Mouse (Mus musculus) hindbrain, postnatal 0 days (tissue): Measurements from ENCODE around the gene Eef1a1. TPM values are rescaled to one million over a fixed set of nuclear protein-coding genes. Genes with fewer than 3 reads are reported as not detected.

Experiments used
- ATAC-seq: fragments of 200-750 bp; cut with Nextera tagmentation; 2 replicates; pipeline ENCODE4 v1.8.0; 2017; ENCODE audit warnings: mild to moderate bottlenecking, moderate TSS enrichment, moderate library complexity
- DNase-seq: peaks from one replicate; pipeline ENCODE4 v3.0.0-alpha.2; 2015; ENCODE audit warnings: low spot score
- H3K27ac ChIP-seq: fragments of 300-500 bp; sonication (generic); 2 replicates; pipeline ENCODE4 v1.5.1; 2014; ENCODE audit warnings: mild to moderate bottlenecking
- H3K27me3 ChIP-seq: fragments of 300-500 bp; sonication (generic); 2 replicates; pipeline ENCODE4 v1.6.1; 2014; ENCODE audit warnings: low read length, mixed read lengths; ENCODE audit not compliant: insufficient read depth
- H3K36me3 ChIP-seq: fragments of 300-500 bp; sonication (generic); 2 replicates; pipeline ENCODE4 v1.6.1; 2014; ENCODE audit warnings: low read length, mixed read lengths; ENCODE audit not compliant: insufficient read depth
- H3K4me1 ChIP-seq: fragments of 300-500 bp; sonication (generic); 2 replicates; pipeline ENCODE4 v1.6.1; 2014; ENCODE audit warnings: antibody characterized with exemption, low read length, mixed read lengths; ENCODE audit not compliant: insufficient read depth
- H3K4me2 ChIP-seq: fragments of 300-500 bp; sonication (generic); 2 replicates; pipeline ENCODE4 v1.6.1; 2014; ENCODE audit warnings: low read depth, mild to moderate bottlenecking, low read length, moderate library complexity, mixed read lengths
- H3K4me3 ChIP-seq: fragments of 300-500 bp; sonication (generic); 2 replicates; pipeline ENCODE4 v1.5.1; 2014; ENCODE audit warnings: low read length
- H3K9ac ChIP-seq: fragments of 300-500 bp; sonication (generic); replicated peaks from 2 replicates; pipeline ENCODE4 v1.6.1; 2014; ENCODE audit warnings: mild to moderate bottlenecking, low read length, moderate library complexity, mixed read lengths
- H3K9me3 ChIP-seq: fragments of 300-500 bp; sonication (generic); 2 replicates; pipeline ENCODE4 v1.6.1; 2016; ENCODE audit warnings: low read length, mixed read lengths
- CTCF ChIP-seq: IDR thresholded peaks from 2 replicates; pipeline ENCODE4 v1.5.1; 2016; ENCODE audit warnings: antibody characterized with exemption, control low read depth, low read depth
- WGBS: fragments of 180-500 bp; shearing (Covaris S2); extraction: QIAGEN DNeasy Blood & Tissue Kit; methylation state at CpG from one replicate; pipeline ENCODE4 v1.1.7; 2014; 5-methylcytosine and 5-hydroxymethylcytosine counted together
- polyA plus RNA-seq: library from polyadenylated mRNA; unstranded; fragments of >200 nt; fragmentation: Nextera tagmentation; extraction: Ambion mirVana; gene quantifications from 2 replicates; pipeline ENCODE4 v1.2.1, GENCODE M21; 2015
- total RNA-seq: library from RNA; depleted of rRNA; stranded (reverse); fragments of >200 nt; gene quantifications from 2 replicates; pipeline ENCODE4 v1.2.3, GENCODE M21; 2014

Eef1a1 gene
- total and polyA plus RNA-seq, 2 experiments from 2014 or later, result 2,549 to 5,628 TPM

- Histone ChIP-seq H3K9ac (no peak overlapping the region), H3K27ac (no peak overlapping the region), H3K4me3 (no peak overlapping the region), H3K27me3 (no peaks in the 10 kb centered on the region), H3K36me3 (no peaks in the 10 kb centered on the region), H3K4me1 (no peaks in the 10 kb centered on the region), H3K4me2 (no peak overlapping the region), H3K9me3 (no peaks in the 10 kb centered on the region)
- ATAC-seq, result no peak
- WGBS, result 51% methylated on average over 5 of the region's 5 CpGs
- no peak for TF ChIP-seq CTCF
- DNase-seq, result no peak
These were observed 42.9 kb upstream of the Eef1a1 start for GRCm38 (mm10) chr9:78531816-78532215.

- H3K27me3 ChIP-seq, result no peaks in the 10 kb centered on the region
- H3K4me2 ChIP-seq, result peak overlapping the region; percentile 88
- no peaks in the 10 kb centered on the region for H3K4me1 ChIP-seq
- no peaks in the 10 kb centered on the region for H3K9me3 ChIP-seq
- DNase-seq (peak; percentile 83), ATAC-seq (peak; percentile 80)
- H3K36me3 ChIP-seq, result no peaks in the 10 kb centered on the region
- H3K9ac ChIP-seq, result peak overlapping the region; percentile 57
- peak overlapping the region; percentile 38 for H3K4me3 ChIP-seq
- peak; percentile 94 for TF ChIP-seq CTCF
- H3K27ac ChIP-seq, result peak overlapping the region; percentile 86
- 2% methylated on average over 16 of the region's 16 CpGs for WGBS
These were observed 38.9 kb upstream of the Eef1a1 start for GRCm38 (mm10) chr9:78527767-78528381.

DNA sequence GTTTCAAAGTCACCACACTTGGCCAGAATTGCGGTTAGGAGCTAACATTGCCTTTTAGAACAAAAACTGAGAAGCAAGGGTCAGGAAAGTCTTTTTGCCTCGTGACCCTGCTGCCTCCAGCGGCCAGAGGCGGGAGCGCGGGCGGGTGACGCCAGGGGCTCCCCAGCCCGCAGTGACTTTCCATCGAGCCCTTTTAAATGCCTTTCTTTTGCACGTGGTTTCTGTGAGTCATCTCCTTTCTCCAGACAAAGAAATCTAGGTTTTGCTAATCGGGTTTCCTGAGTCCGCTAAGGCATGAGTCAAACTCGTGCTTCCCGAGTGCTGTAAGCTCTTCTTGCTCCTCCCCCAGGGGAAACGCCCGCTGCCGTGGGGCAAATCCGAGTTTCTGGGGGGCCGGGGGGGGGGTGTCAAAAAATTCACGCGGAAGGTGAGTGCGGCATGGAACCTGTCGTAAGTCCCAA, 38.4 kb upstream of the Eef1a1 start:
- H3K27ac ChIP-seq, result peak overlapping the region; percentile 86
- ATAC-seq, result peak; percentile 86
- peak overlapping the region; percentile 38 for H3K4me3 ChIP-seq
- no peaks in the 10 kb centered on the region for H3K36me3 ChIP-seq
- under 1% methylated on average over 24 of the region's 24 CpGs for WGBS
- DNase-seq, result peak; percentile 91
- TF ChIP-seq CTCF, result peak; percentile 79
- H3K9me3 ChIP-seq, result no peaks in the 10 kb centered on the region
- H3K4me2 ChIP-seq, result peak overlapping the region; percentile 88
- H3K9ac ChIP-seq, result peak overlapping the region; percentile 57
- no peaks in the 10 kb centered on the region for H3K27me3 ChIP-seq
- H3K4me1 ChIP-seq, result no peaks in the 10 kb centered on the region

DNA sequence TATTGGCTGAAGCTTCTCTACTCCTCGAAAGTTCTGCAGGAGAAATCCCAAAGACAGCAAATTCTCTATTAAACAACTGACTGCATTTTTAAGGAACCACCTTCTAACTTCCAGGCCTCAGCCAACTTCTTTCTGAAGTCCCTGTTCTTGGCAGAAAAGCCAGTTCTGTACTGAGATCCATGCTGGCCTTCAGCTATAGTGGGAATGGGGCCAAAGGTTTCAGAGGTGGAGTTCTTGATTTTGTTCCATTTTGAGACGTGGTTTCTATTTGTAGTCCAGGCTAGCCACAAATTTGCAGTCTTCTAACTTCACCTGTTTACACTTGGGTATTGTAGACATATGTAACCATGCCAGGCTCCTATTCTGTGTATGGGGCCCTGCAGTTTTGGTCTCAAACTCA, 37.3 kb upstream of the Eef1a1 start:
- H3K4me3 ChIP-seq, result no peak overlapping the region
- H3K4me2 ChIP-seq, result no peak overlapping the region
- no peak for TF ChIP-seq CTCF
- H3K27ac ChIP-seq, result no peak overlapping the region
- H3K27me3 ChIP-seq, result no peaks in the 10 kb centered on the region
- no peaks in the 10 kb centered on the region for H3K4me1 ChIP-seq
- no peaks in the 10 kb centered on the region for H3K9me3 ChIP-seq
- H3K36me3 ChIP-seq, result no peaks in the 10 kb centered on the region
- H3K9ac ChIP-seq, result no peak overlapping the region
- no peak for ATAC-seq
- DNase-seq, result no peak
- WGBS, result 81% methylated on average over 2 of the region's 2 CpGs

GRCm38 (mm10) chr9:78525451-78526135, 36.6 kb upstream of the Eef1a1 start:
- Histone ChIP-seq H3K4me1 (0 out of 2 replicates have a peak, but pooled peaks cover 6% of the 10 kb centered on the region), H3K4me2 (no peak overlapping the region), H3K36me3 (no peaks in the 10 kb centered on the region), H3K27ac (no peak overlapping the region), H3K27me3 (no peaks in the 10 kb centered on the region), H3K4me3 (no peak overlapping the region), H3K9ac (no peak overlapping the region), H3K9me3 (no peaks in the 10 kb centered on the region)
- DNase-seq (no peak), ATAC-seq (no peak)
- WGBS, result 93% methylated on average over 17 of the region's 17 CpGs
- no peak for TF ChIP-seq CTCF

- TF ChIP-seq CTCF, result peak; percentile 61
- peak overlapping the region; percentile 83; the same call in 1 of the 2 replicates for H3K27ac ChIP-seq
- H3K9ac ChIP-seq, result peak overlapping the region; percentile 42; the same call in 1 of the 2 replicates
These were observed 32.7 kb upstream of the Eef1a1 start for GRCm38 (mm10) chr9:78521689-78522088.

More at GRCm38 (mm10) chr9:78521689-78522088, 32.7 kb upstream of the Eef1a1 start:
- no peaks in the 10 kb centered on the region for H3K9me3 ChIP-seq
- ATAC-seq (0 out of 2 replicates have a peak, but pooled peaks have one; percentile 8), DNase-seq (peak; percentile 66)
- WGBS, result 41% methylated on average over 14 of the region's 14 CpGs
- peak overlapping the region; percentile 77 for H3K4me2 ChIP-seq
- no peaks in the 10 kb centered on the region for H3K36me3 ChIP-seq
- peak overlapping the region; percentile 36 for H3K4me3 ChIP-seq
- no peaks in the 10 kb centered on the region for H3K27me3 ChIP-seq
- H3K4me1 ChIP-seq, result 0 out of 2 replicates have a peak, but pooled peaks cover 9% of the 10 kb centered on the region
